Mouse (Mus musculus): ENCODE data around the gene Flt4.

The Flt4 gene

DNA sequence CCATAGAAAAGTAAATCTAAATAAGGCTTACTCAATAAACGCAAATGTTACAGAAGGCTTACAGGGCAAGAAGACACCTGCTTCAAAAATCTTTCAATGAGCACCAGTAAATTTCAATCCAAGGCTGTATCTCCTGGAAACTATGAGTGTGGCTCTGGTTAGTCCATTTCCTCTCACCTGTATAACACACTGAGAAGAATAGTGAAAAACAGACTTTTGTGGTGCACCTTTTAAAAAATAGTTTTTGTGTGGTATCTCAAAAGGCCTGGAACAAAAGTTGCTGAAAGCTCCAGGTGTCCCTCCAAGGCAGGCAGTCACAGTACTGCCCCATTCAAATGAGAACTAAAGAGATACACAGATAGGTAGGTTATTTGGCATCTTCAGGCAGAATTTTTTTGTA, 90.0 kb downstream of the Flt4 start:
- DNase-seq (ENCODE audit: low read depth): no peak

DNA sequence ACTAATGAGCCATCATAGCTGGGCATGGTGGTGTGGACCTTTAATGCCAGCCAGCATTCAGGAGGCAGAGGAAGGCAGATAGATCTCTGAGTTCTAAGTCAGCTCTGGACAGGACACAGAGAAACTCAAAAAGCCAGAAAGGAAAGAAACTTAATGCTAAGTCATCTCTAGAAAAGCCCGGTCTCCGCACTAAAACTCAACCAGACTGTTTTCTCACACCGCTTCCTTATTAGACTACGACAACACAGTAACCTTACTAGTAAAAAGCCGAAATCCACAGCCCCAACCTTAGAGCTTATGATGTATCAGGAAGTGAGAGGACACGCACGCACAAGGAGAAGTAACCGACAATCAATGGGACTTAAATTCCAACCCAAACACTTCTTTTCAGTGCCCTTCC, 93.0 kb downstream of the Flt4 start:
- no peak for DNase-seq (ENCODE audit: low read depth)

Measured in c-Kit-positive CD71-positive TER-119-negative erythroid progenitor cells, embryonic 14.5 days (primary cell).